Comparison of ENCODE assay signal across 9 mouse cellular contexts in the genomic region with DNA sequence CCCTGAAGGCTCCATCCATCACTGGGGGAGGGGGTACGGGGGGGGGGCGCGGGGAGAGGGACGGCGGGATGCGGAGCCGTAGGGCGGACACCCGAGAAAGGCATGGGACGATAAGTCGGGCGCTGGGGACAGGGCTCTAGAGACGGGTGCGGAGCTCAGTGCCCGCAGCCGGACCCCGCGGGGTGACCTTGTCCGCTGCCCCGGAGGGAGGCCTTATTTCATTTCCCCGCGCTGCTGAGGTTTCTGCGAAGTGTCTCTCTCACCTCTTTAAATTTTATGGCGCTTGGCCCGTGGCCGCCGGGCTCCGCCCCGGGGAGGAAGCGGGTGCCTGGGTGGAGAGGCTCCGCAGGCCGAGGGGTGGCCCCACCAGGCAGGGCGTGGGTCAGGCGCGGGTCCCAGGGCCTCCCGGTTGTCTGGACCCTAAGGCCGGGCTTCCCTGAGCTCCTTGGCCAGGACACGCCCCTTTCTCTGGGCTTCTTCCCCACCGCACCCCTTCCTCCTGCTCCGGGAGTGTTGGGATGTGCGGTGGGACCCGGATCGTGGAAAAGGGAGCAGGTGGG.
DNase-seq lines count a peak whose midpoint lies in the region; ATAC-seq and TF ChIP-seq lines count a peak whose summit lies in the region.
"Had no signal": no experiment of that assay in that cellular context is flagged by ENCODE, and none has a peak within 500 bp of the region (broad histone marks: within the 10 kb centered on the region; RNA-seq: fewer than 3 reads in every experiment).

No protein-coding gene starts in this region.

- H3K4me2 ChIP-seq in forebrain, postnatal 0 days (ENCODE audit: low read depth): peak overlapping the region; percentile 90

- H3K4me1 ChIP-seq in forebrain, postnatal 0 days (ENCODE audit: insufficient read depth): peaks cover 19% of the 10 kb centered on the region

- H3K36me3 ChIP-seq in forebrain, postnatal 0 days (ENCODE audit: insufficient read depth): no peaks in the 10 kb centered on the region

- 3% methylated on average over 25 of the region's 43 CpGs for WGBS in forebrain, postnatal 0 days

- peak overlapping the region; percentile 93 for H3K27ac ChIP-seq in forebrain, postnatal 0 days (ENCODE audit: low read depth, low read length)

- H3K9ac ChIP-seq in forebrain, postnatal 0 days: peak overlapping the region; percentile 69

- DNase-seq in heart, adult 11 months: peak; percentile 79
- DNase-seq in heart, adult 8-10 months (ENCODE audit: low spot score): no peak
- DNase-seq in forebrain, postnatal 0 days: no peak
- DNase-seq in kidney, postnatal 4 days: peak; percentile 33 to 46
- peak; percentile 41 for DNase-seq in neural tube, embryonic 10.5 days (ENCODE audit: extremely low spot score, low spot score)
- no peak for DNase-seq in left cerebral cortex, adult 8-10 months (ENCODE audit: low spot score in 2 of 2)

- peak overlapping the region; percentile 50 for H3K4me3 ChIP-seq in forebrain, postnatal 0 days (ENCODE audit: low read depth, low read length)
- H3K4me3 ChIP-seq: myocyte had no signal

- peaks cover 4% of the 10 kb centered on the region; the same call in 1 of the 2 replicates for H3K27me3 ChIP-seq in forebrain, postnatal 0 days (ENCODE audit: insufficient read depth, low read length)

- no peaks in the 10 kb centered on the region for H3K9me3 ChIP-seq in forebrain, postnatal 0 days (ENCODE audit: low read length)

- peak; percentile 16 for ATAC-seq in activated CD4-positive, CD25-positive, alpha-beta regulatory T cell, adult 4 months
- no peak for ATAC-seq in forebrain, postnatal 0 days
- no peak for ATAC-seq in erythroblast, adult 5-6 weeks (replicated peaks; ENCODE audit: low FRiP score, poor library complexity, severe bottlenecking)

- TF ChIP-seq CTCF in forebrain, postnatal 0 days (IDR thresholded peaks at IDR 0.05; ENCODE audit: low read depth): no peak

Comparison
In these comparisons a context has a peak if more than half of its experiments do, and no peak if none do; other contexts are left out.
1. DNase-seq: peak in heart, adult 11 months (single experiment), kidney, postnatal 4 days (2 of 2) and neural tube, embryonic 10.5 days (single experiment); none in heart, adult 8-10 months (single experiment), forebrain, postnatal 0 days (single experiment) and left cerebral cortex, adult 8-10 months (0 of 2).